Mouse (Mus musculus) hindbrain, embryonic 14.5 days (tissue): ENCODE results near the gene Mroh7. TPM values are rescaled to one million over a fixed set of nuclear protein-coding genes. Genes with fewer than 3 reads are reported as not detected.

ENCODE experiments used
- ATAC-seq: fragments of 200-750 bp; cut with Nextera tagmentation; 2 replicates; pipeline ENCODE4 v1.8.0; 2017; ENCODE audit warnings: moderate number of reproducible peaks, mild to moderate bottlenecking, moderate TSS enrichment, moderate library complexity; ENCODE audit not compliant: low FRiP score
- DNase-seq: peaks from one replicate; pipeline ENCODE4 v3.0.0-alpha.2; 2015; ENCODE audit warnings: low spot score
- H3K27ac ChIP-seq: fragments of 300-500 bp; sonication (generic); 2 replicates; pipeline ENCODE4 v1.5.1; 2014; ENCODE audit warnings: mild to moderate bottlenecking, moderate library complexity
- H3K27me3 ChIP-seq: fragments of 300-500 bp; sonication (generic); 2 replicates; pipeline ENCODE4 v1.6.1; 2014; ENCODE audit warnings: mild to moderate bottlenecking, low read length, mixed read lengths; ENCODE audit not compliant: control insufficient read depth, insufficient read depth
- H3K36me3 ChIP-seq: fragments of 300-500 bp; sonication (generic); replicated peaks from 2 replicates; pipeline ENCODE4 v1.6.1; 2014; ENCODE audit not compliant: control insufficient read depth, insufficient read depth
- H3K4me1 ChIP-seq: fragments of 300-500 bp; sonication (generic); replicated peaks from 2 replicates; pipeline ENCODE4 v1.6.1; 2014; ENCODE audit warnings: antibody characterized with exemption, low read length, mixed read lengths; ENCODE audit not compliant: control insufficient read depth, insufficient read depth
- H3K4me2 ChIP-seq: fragments of 300-500 bp; sonication (generic); replicated peaks from 2 replicates; pipeline ENCODE4 v1.6.1; 2014; ENCODE audit warnings: mild to moderate bottlenecking, moderate library complexity
- H3K4me3 ChIP-seq: fragments of 300-500 bp; sonication (generic); replicated peaks from 2 replicates; pipeline ENCODE4 v1.5.1; 2014; ENCODE audit warnings: mild to moderate bottlenecking, low read length
- H3K9ac ChIP-seq: fragments of 300-500 bp; sonication (generic); 2 replicates; pipeline ENCODE4 v1.6.1; 2014
- H3K9me3 ChIP-seq: fragments of 300-500 bp; sonication (generic); 2 replicates; pipeline ENCODE4 v1.6.1; 2016; ENCODE audit warnings: low read length; ENCODE audit not compliant: control insufficient read depth
- WGBS: fragments of 180-500 bp; shearing (Covaris S2); extraction: QIAGEN DNeasy Blood & Tissue Kit; methylation state at CpG from one replicate; pipeline ENCODE4 v1.1.7; 2014; 5-methylcytosine and 5-hydroxymethylcytosine counted together
- polyA plus RNA-seq: library from polyadenylated mRNA; unstranded; fragments of >200 nt; fragmentation: Nextera tagmentation; extraction: Ambion mirVana; gene quantifications from 2 replicates; pipeline ENCODE4 v1.2.1, GENCODE M21; 2014

Gene Mroh7
- polyA plus RNA-seq, 1 experiment from 2014 or later = 0.83 TPM

DNA sequence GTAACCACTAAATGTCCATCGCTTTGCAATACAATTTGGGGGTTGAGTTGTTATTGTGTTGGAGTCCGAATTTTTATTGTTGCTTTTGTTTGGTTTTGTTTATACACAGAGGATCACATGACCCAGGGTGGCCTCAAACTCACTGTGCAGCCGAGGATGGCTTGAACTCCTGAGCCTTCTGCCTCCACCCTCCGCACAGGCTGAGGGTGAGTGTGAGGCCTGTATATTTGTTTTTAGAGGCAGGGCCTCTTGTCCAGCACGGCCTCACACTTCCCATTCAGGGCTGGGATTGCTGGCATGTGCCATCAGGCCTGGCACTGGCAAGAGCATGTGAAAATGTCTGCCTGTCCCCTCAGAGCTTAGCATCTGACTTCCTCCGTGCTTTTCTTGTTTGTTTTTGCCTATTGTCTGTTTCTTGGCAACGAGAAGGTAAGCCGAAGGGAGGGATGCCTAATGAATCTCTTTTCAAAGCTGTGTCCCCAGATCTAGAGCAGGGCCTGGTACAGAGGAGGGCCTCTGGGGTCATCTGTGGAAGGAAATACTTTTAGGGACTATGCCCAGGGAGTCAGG lies 25.5 kb downstream of the Mroh7 start:
- no peaks in the 10 kb centered on the region for H3K36me3 ChIP-seq
- 31% methylated on average over 8 of the region's 8 CpGs for WGBS
- H3K27ac ChIP-seq = peak overlapping the region; percentile 71
- no peaks in the 10 kb centered on the region for H3K27me3 ChIP-seq
- H3K4me3 ChIP-seq = no peak overlapping the region
- peak; percentile 48 for DNase-seq
- H3K4me1 ChIP-seq = peaks cover 20% of the 10 kb centered on the region
- no peaks in the 10 kb centered on the region for H3K9me3 ChIP-seq
- peak overlapping the region; percentile 25; the same call in 1 of the 2 replicates for H3K9ac ChIP-seq
- no peak overlapping the region for H3K4me2 ChIP-seq
- ATAC-seq = no peak

DNA sequence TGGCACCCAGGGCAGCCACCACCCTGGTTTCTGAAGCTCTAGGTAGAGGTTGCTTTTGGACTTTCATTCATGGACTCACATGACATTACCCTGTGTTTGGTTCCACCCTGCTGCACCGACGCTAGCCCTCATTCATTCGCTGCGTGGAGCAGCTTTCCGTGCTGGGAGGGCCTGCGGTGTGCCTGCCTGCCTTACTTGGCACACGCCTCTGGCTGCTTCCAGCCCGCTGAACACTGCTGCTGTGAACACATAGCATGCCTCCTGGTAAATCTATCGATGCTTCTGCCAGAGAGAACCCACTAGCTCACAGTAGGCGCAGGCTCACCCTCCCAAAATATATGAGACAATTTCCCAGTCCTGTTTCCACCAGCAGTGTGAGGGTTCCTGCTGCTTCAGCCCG lies 26.3 kb downstream of the Mroh7 start:
- WGBS = 40% methylated on average over 11 of the region's 11 CpGs
- Histone ChIP-seq H3K4me3 (no peak overlapping the region), H3K4me2 (no peak overlapping the region), H3K27me3 (no peaks in the 10 kb centered on the region), H3K36me3 (no peaks in the 10 kb centered on the region), H3K9ac (no peak overlapping the region), H3K27ac (peak overlapping the region; percentile 71), H3K9me3 (no peaks in the 10 kb centered on the region), H3K4me1 (peaks cover 27% of the 10 kb centered on the region)
- peak; percentile 49 for DNase-seq
- peak; percentile 53; the same call in 1 of the 2 replicates for ATAC-seq

DNA sequence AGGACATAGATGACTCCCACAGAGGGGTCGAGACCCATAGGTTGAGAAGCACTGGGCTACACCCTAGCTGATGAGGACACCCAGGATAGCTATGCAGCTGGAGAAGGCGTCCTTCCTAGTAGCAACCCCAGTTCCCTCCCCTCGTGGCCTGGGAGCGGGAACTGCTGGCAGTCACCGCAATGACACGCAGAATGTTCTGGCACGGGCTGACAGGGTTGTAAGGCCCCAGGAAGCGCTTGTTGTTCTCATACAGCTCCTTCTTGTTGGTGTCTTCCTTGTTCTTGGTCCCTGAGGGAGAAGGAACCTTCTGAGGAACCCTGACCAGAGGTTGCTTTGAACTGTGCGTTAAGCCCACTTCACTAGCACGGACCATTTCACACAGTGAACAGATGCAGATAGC lies 26.8 kb downstream of the Mroh7 start:
- Histone ChIP-seq H3K27me3 (no peaks in the 10 kb centered on the region), H3K27ac (peak overlapping the region; percentile 71), H3K9me3 (no peaks in the 10 kb centered on the region), H3K9ac (no peak overlapping the region), H3K36me3 (no peaks in the 10 kb centered on the region), H3K4me1 (peaks cover 27% of the 10 kb centered on the region), H3K4me3 (no peak overlapping the region), H3K4me2 (no peak overlapping the region)
- DNase-seq (no peak), ATAC-seq (no peak)
- 76% methylated on average over 10 of the region's 10 CpGs for WGBS

DNA sequence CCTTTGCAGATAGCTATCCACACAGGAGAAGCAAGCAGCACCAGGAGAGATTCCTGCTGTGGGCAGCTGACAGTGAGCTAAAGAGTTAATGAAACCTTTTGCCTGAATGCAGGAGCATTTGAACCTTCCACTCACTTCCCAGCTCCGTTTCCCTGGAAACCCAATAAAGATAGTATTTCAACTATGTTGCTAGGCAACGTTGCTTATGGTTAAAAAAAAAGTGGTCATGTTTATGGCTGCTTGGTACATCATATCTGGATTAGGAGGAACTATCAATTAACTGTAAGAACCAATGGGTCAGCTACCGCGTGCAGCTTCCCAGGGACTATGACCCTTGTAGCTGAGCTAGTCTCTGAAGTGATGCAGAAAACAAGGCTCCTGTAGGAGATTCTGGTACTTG lies 29.9 kb downstream of the Mroh7 start:
- no peaks in the 10 kb centered on the region for H3K27me3 ChIP-seq
- DNase-seq (peak; percentile 46), ATAC-seq (no peak)
- H3K4me3 ChIP-seq = no peak overlapping the region
- H3K9ac ChIP-seq = no peak overlapping the region; the same call in 1 of the 2 replicates
- 45% methylated on average over 4 of the region's 4 CpGs for WGBS
- H3K4me2 ChIP-seq = peak overlapping the region; percentile 21; the same call in 1 of the 2 replicates
- peaks cover 27% of the 10 kb centered on the region for H3K4me1 ChIP-seq
- no peaks in the 10 kb centered on the region for H3K9me3 ChIP-seq
- peak overlapping the region; percentile 71 for H3K27ac ChIP-seq
- no peaks in the 10 kb centered on the region for H3K36me3 ChIP-seq

DNA sequence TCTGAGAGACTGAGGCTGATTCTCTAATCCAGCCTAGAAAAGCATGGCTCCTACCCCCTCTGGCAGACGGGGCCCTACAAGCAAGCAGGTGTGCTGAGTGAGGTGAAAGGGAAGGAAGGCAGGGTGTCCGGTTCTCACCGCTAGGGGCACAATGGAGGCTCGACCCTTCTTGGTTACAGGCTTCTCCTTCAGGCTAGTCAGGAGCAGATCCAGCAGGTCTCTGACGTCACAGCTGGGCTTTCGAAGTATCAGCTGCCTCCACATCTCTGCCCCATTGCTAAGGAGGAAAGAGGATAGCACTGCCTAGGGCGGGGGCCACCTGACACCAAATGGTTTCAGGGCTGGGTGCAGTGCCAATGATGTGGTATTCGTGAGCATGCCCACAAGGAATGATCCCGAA lies 30.7 kb downstream of the Mroh7 start:
- H3K9ac ChIP-seq = no peak overlapping the region
- ATAC-seq (no peak), DNase-seq (peak; percentile 32)
- H3K4me3 ChIP-seq = no peak overlapping the region
- peaks cover 27% of the 10 kb centered on the region for H3K4me1 ChIP-seq
- no peaks in the 10 kb centered on the region for H3K9me3 ChIP-seq
- H3K4me2 ChIP-seq = 0 out of 2 replicates have a peak overlapping the region, but pooled peaks have one; percentile 21
- H3K27ac ChIP-seq = peak overlapping the region; percentile 71
- 18% methylated on average over 9 of the region's 9 CpGs for WGBS
- no peaks in the 10 kb centered on the region for H3K27me3 ChIP-seq
- no peaks in the 10 kb centered on the region for H3K36me3 ChIP-seq

DNA sequence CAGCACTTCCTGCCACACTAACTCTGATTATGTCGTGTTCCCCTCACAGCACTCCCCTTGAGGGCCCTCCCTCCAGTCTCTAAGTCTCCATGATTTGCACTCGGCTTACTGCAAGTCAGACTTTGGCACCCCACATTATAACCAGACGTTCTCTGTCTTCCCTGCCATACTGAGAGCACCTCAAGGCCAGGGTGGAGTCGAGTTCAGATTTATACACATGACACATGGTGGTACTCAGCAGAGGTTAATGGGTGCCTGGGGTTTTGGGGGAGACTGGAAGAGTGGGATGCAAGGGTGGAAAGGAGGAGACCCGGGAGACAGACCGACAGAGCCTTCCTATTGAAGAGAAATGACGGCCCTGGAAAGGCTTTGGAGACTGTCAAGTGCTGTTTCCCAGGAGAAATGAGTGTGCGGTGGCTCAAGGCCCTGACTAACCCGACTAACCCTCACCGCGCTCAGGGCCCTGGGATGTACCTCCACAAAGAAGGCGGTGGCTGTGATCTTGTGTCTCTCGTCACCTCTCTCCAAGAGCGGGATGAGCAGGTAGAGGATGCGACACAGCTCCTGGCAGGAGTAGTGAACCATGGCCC lies 36.8 kb downstream of the Mroh7 start:
- H3K27me3 ChIP-seq = no peaks in the 10 kb centered on the region
- ATAC-seq = no peak
- H3K4me2 ChIP-seq = no peak overlapping the region
- no peaks in the 10 kb centered on the region for H3K9me3 ChIP-seq
- H3K4me1 ChIP-seq = no peaks in the 10 kb centered on the region
- H3K27ac ChIP-seq = no peak overlapping the region
- no peak for DNase-seq
- no peak overlapping the region for H3K9ac ChIP-seq
- WGBS = 89% methylated on average over 15 of the region's 15 CpGs
- no peak overlapping the region for H3K4me3 ChIP-seq
- H3K36me3 ChIP-seq = no peaks in the 10 kb centered on the region

DNA sequence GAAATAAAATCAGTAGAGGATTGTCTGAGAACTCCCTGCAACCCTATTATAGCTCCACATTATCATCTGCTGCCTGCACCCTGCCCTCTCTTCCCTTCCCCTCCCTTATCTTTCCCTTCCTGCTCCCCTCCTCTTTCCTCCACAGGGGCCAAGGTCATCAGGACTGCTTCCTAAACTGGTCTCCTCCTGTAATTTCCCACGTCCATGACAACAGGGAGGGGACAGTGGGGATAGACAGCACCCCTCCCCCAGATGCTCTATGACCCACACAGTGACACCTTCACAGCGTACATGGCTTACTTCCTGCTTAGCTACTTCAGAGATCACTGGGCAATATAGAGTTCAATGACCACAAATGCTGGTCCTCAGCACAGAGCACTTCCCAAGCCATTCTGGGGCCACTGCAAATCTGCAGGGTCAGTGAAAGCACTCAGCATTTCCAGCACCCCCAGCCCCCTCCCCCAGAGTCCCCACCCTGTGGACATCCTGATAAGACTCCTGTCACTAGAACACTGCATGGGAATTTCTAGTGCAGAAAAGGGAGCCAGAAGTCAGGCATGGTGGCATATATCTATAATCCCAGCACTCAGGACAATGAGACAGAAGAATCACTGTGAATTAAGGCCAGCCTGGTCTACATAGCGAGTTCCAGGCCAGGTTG lies 42.0 kb downstream of the Mroh7 start:
- Histone ChIP-seq H3K9me3 (no peaks in the 10 kb centered on the region), H3K9ac (no peak overlapping the region), H3K4me3 (no peak overlapping the region), H3K4me2 (no peak overlapping the region), H3K36me3 (no peaks in the 10 kb centered on the region), H3K27ac (no peak overlapping the region), H3K27me3 (no peaks in the 10 kb centered on the region), H3K4me1 (no peaks in the 10 kb centered on the region)
- ATAC-seq (no peak), DNase-seq (no peak)
- WGBS = 54% methylated on average over 3 of the region's 3 CpGs

DNA sequence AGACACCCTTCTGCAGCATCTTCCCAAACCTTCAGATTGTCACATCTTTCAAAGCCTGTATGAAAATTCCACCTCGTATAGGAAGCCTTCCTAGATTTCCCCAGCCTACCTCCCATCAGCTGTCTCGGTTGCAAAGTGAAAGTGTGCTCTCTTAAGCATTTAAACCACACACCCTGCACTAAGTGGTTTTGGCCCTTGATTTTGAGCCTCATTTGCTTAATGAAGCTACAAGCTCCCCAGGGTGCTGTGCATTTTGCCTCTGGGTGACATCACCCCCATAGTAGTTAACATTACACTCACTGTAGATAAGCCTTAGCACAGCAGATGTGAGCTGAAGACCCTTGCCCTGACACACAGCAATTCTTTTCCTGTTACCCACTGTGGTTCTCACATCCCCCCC lies 49.8 kb downstream of the Mroh7 start:
- H3K9me3 ChIP-seq = no peaks in the 10 kb centered on the region
- 42% methylated on average over 2 of the region's 2 CpGs for WGBS
- no peaks in the 10 kb centered on the region for H3K27me3 ChIP-seq
- H3K4me3 ChIP-seq = no peak overlapping the region
- no peak overlapping the region for H3K4me2 ChIP-seq
- H3K27ac ChIP-seq = no peak overlapping the region
- no peak for ATAC-seq
- DNase-seq = no peak
- no peak overlapping the region for H3K9ac ChIP-seq
- H3K36me3 ChIP-seq = peaks cover 9% of the 10 kb centered on the region
- H3K4me1 ChIP-seq = peaks cover 7% of the 10 kb centered on the region; the same call in 1 of the 2 replicates

DNA sequence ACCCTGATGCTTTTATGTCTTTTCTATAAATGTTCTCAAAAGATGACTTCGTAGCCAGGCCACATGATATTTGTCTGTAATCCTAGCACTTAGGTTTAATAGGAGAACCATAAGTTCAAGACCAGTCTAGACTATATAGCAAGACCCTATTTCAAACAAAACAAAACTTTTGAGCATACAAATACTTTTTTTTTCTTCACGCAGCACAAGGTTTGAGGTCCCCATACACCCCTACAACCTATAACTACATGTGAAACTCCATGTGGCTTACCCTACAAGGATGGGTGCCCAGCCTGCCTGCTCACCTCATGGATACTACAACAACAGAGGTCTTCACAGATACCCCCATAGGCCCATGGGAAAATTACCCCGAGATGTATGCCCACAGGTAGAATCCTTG lies 51.6 kb downstream of the Mroh7 start:
- WGBS = 39% methylated on average over 3 of the region's 3 CpGs
- no peak overlapping the region for H3K27ac ChIP-seq

More for the DNA sequence above, 51.6 kb downstream of the Mroh7 start:
- ATAC-seq (peak; percentile 2; the same call in 1 of the 2 replicates), DNase-seq (no peak)
- H3K4me3 ChIP-seq = peak overlapping the region; percentile 61
- H3K4me2 ChIP-seq = peak overlapping the region; percentile 76
- peaks cover 27% of the 10 kb centered on the region for H3K36me3 ChIP-seq
- H3K9ac ChIP-seq = no peak overlapping the region
- H3K4me1 ChIP-seq = peaks cover 7% of the 10 kb centered on the region; the same call in 1 of the 2 replicates
- H3K9me3 ChIP-seq = no peaks in the 10 kb centered on the region
- H3K27me3 ChIP-seq = no peaks in the 10 kb centered on the region
